Mouse (Mus musculus) forebrain, embryonic 15.5 days (tissue): ENCODE data around the gene Ifitm6. TPM values are rescaled to one million over a fixed set of nuclear protein-coding genes. Genes with fewer than 3 reads are reported as not detected.
"Not testable (repeated sequence)": the region's sequence is repeated elsewhere in the genome, so short reads cannot be mapped to it uniquely, and the experiment has no call there.

Source experiments
- ATAC-seq: fragments of 200-750 bp; cut with Nextera tagmentation; replicated peaks from 2 replicates; pipeline ENCODE4 v1.8.0; 2017; ENCODE audit warnings: mild to moderate bottlenecking, moderate TSS enrichment, moderate library complexity
- H3K27ac ChIP-seq: fragments of 300-500 bp; sonication (generic); replicated peaks from 2 replicates; pipeline ENCODE4 v1.5.1; 2015; ENCODE audit warnings: mild to moderate bottlenecking, inconsistent platforms
- H3K27me3 ChIP-seq: fragments of 300-500 bp; sonication (generic); 2 replicates; pipeline ENCODE4 v1.6.1; 2015; ENCODE audit warnings: inconsistent platforms
- H3K36me3 ChIP-seq: fragments of 300-500 bp; sonication (generic); 2 replicates; pipeline ENCODE4 v1.6.1; 2015; ENCODE audit warnings: mild to moderate bottlenecking, inconsistent platforms
- H3K4me1 ChIP-seq: fragments of 300-500 bp; sonication (generic); 2 replicates; pipeline ENCODE4 v1.6.1; 2015; ENCODE audit warnings: inconsistent platforms
- H3K4me2 ChIP-seq: fragments of 300-500 bp; sonication (generic); replicated peaks from 2 replicates; pipeline ENCODE4 v1.6.1; 2015; ENCODE audit warnings: mild to moderate bottlenecking, inconsistent platforms
- H3K4me3 ChIP-seq: fragments of 300-500 bp; sonication (generic); 2 replicates; pipeline ENCODE4 v1.5.1; 2015; ENCODE audit warnings: mild to moderate bottlenecking, inconsistent platforms
- H3K9ac ChIP-seq: fragments of 300-500 bp; sonication (generic); replicated peaks from 2 replicates; pipeline ENCODE4 v1.6.1; 2015; ENCODE audit warnings: mild to moderate bottlenecking, inconsistent platforms
- H3K9me3 ChIP-seq: fragments of 300-500 bp; sonication (generic); 2 replicates; pipeline ENCODE4 v1.6.1; 2016; ENCODE audit warnings: inconsistent platforms
- WGBS: fragments of 180-500 bp; shearing (Covaris S2); methylation state at CpG from one replicate; pipeline ENCODE4 v1.1.7; 2015; ENCODE audit warnings: mixed read lengths; 5-methylcytosine and 5-hydroxymethylcytosine counted together
- polyA plus RNA-seq: library from polyadenylated mRNA; unstranded; fragments of >200 nt; fragmentation: Nextera tagmentation; extraction: Ambion mirVana; gene quantifications from 2 replicates; pipeline ENCODE4 v1.2.1, GENCODE M21; 2015

Ifitm6 gene
- polyA plus RNA-seq, 1 experiment from 2014 or later, result not detected

- no peak for ATAC-seq
- Histone ChIP-seq H3K27me3 (no peaks in the 10 kb centered on the region), H3K36me3 (no peaks in the 10 kb centered on the region), H3K4me1 (no peaks in the 10 kb centered on the region), H3K4me2 (no peak overlapping the region), H3K27ac (no peak overlapping the region), H3K9me3 (no peaks in the 10 kb centered on the region), H3K4me3 (no peak overlapping the region), H3K9ac (no peak overlapping the region)
- WGBS, result 87% methylated on average over 11 of the region's 11 CpGs
Measured at GRCm38 (mm10) chr7:140998853-140999700, 18.6 kb downstream of the Ifitm6 start.

GRCm38 (mm10) chr7:140997817-140998216 is 19.9 kb downstream of the Ifitm6 start:
- Histone ChIP-seq H3K27me3 (no peaks in the 10 kb centered on the region), H3K4me3 (no peak overlapping the region), H3K9me3 (no peaks in the 10 kb centered on the region), H3K9ac (no peak overlapping the region), H3K4me2 (no peak overlapping the region), H3K36me3 (no peaks in the 10 kb centered on the region), H3K4me1 (no peaks in the 10 kb centered on the region), H3K27ac (no peak overlapping the region)
- 59% methylated on average over 1 of the region's 1 CpGs for WGBS
- no peak for ATAC-seq

- Histone ChIP-seq H3K36me3 (no peaks in the 10 kb centered on the region), H3K4me3 (no peak overlapping the region), H3K4me1 (no peaks in the 10 kb centered on the region), H3K9me3 (no peaks in the 10 kb centered on the region), H3K9ac (no peak overlapping the region), H3K27me3 (no peaks in the 10 kb centered on the region), H3K4me2 (no peak overlapping the region), H3K27ac (no peak overlapping the region)
- no peak for ATAC-seq
- WGBS, result 91% methylated on average over 14 of the region's 14 CpGs
Measured at GRCm38 (mm10) chr7:140991117-140991689, 26.5 kb downstream of the Ifitm6 start.

- no peaks in the 10 kb centered on the region for H3K4me1 ChIP-seq
- WGBS, result 72% methylated on average over 5 of the region's 5 CpGs
- H3K4me3 ChIP-seq, result no peak overlapping the region
- no peaks in the 10 kb centered on the region for H3K27me3 ChIP-seq
- no peak for ATAC-seq
- no peaks in the 10 kb centered on the region for H3K9me3 ChIP-seq
- H3K9ac ChIP-seq, result no peak overlapping the region
- no peak overlapping the region for H3K27ac ChIP-seq
- H3K4me2 ChIP-seq, result no peak overlapping the region
- H3K36me3 ChIP-seq, result no peaks in the 10 kb centered on the region
Measured at GRCm38 (mm10) chr7:140990622-140991021, 27.1 kb downstream of the Ifitm6 start.

GRCm38 (mm10) chr7:140990185-140990584 is 27.5 kb downstream of the Ifitm6 start:
- WGBS, result 77% methylated on average over 6 of the region's 6 CpGs

GRCm38 (mm10) chr7:140989022-140989421 is 28.7 kb downstream of the Ifitm6 start:
- Histone ChIP-seq H3K9ac (no peak overlapping the region), H3K36me3 (no peaks in the 10 kb centered on the region), H3K9me3 (no peaks in the 10 kb centered on the region), H3K4me1 (no peaks in the 10 kb centered on the region), H3K27me3 (no peaks in the 10 kb centered on the region), H3K4me3 (no peak overlapping the region), H3K4me2 (no peak overlapping the region), H3K27ac (no peak overlapping the region)
- 80% methylated on average over 4 of the region's 4 CpGs for WGBS
- ATAC-seq, result no peak

More at GRCm38 (mm10) chr7:140990185-140990584, 27.5 kb downstream of the Ifitm6 start:
- Histone ChIP-seq H3K4me3 (no peak overlapping the region), H3K27ac (no peak overlapping the region), H3K9ac (no peak overlapping the region), H3K4me2 (no peak overlapping the region), H3K9me3 (no peaks in the 10 kb centered on the region), H3K4me1 (no peaks in the 10 kb centered on the region), H3K27me3 (no peaks in the 10 kb centered on the region), H3K36me3 (no peaks in the 10 kb centered on the region)
- ATAC-seq, result no peak

GRCm38 (mm10) chr7:140987182-140988138 is 30.3 kb downstream of the Ifitm6 start:
- no peaks in the 10 kb centered on the region for H3K9me3 ChIP-seq
- no peak for ATAC-seq
- H3K4me2 ChIP-seq, result no peak overlapping the region
- H3K36me3 ChIP-seq, result no peaks in the 10 kb centered on the region
- H3K4me3 ChIP-seq, result no peak overlapping the region
- H3K9ac ChIP-seq, result no peak overlapping the region
- H3K4me1 ChIP-seq, result no peaks in the 10 kb centered on the region
- WGBS, result 86% methylated on average over 17 of the region's 17 CpGs
- H3K27me3 ChIP-seq, result no peaks in the 10 kb centered on the region
- no peak overlapping the region for H3K27ac ChIP-seq

GRCm38 (mm10) chr7:140982971-140983370 is 34.8 kb downstream of the Ifitm6 start:
- 94% methylated on average over 7 of the region's 7 CpGs for WGBS

GRCm38 (mm10) chr7:140981704-140982103 is 36.0 kb downstream of the Ifitm6 start:
- H3K27ac ChIP-seq, result no peak overlapping the region
- H3K27me3 ChIP-seq, result no peaks in the 10 kb centered on the region
- H3K4me3 ChIP-seq, result no peak overlapping the region
- H3K36me3 ChIP-seq, result no peaks in the 10 kb centered on the region
- no peak overlapping the region for H3K4me2 ChIP-seq
- no peaks in the 10 kb centered on the region for H3K4me1 ChIP-seq
- H3K9ac ChIP-seq, result no peak overlapping the region
- ATAC-seq, result no peak
- H3K9me3 ChIP-seq, result no peaks in the 10 kb centered on the region
- 92% methylated on average over 8 of the region's 8 CpGs for WGBS

More at GRCm38 (mm10) chr7:140982971-140983370, 34.8 kb downstream of the Ifitm6 start:
- Histone ChIP-seq H3K4me1 (no peaks in the 10 kb centered on the region), H3K27me3 (no peaks in the 10 kb centered on the region), H3K4me2 (no peak overlapping the region), H3K4me3 (no peak overlapping the region), H3K9ac (no peak overlapping the region), H3K27ac (no peak overlapping the region), H3K9me3 (no peaks in the 10 kb centered on the region), H3K36me3 (no peaks in the 10 kb centered on the region)
- no peak for ATAC-seq

GRCm38 (mm10) chr7:140976720-140977119 is 41.0 kb downstream of the Ifitm6 start:
- H3K36me3 ChIP-seq, H3K4me3 ChIP-seq, H3K4me2 ChIP-seq, H3K9me3 ChIP-seq, H3K4me1 ChIP-seq, H3K9ac ChIP-seq, H3K27ac ChIP-seq, ATAC-seq, H3K27me3 ChIP-seq: not testable (repeated sequence)
- 95% methylated on average over 9 of the region's 9 CpGs for WGBS

GRCm38 (mm10) chr7:140975465-140975864 is 42.3 kb downstream of the Ifitm6 start:
- Histone ChIP-seq H3K4me1 (no peaks in the 10 kb centered on the region), H3K36me3 (no peaks in the 10 kb centered on the region), H3K27me3 (no peaks in the 10 kb centered on the region), H3K9ac (no peak overlapping the region), H3K9me3 (no peaks in the 10 kb centered on the region), H3K27ac (no peak overlapping the region), H3K4me2 (no peak overlapping the region), H3K4me3 (no peak overlapping the region)
- ATAC-seq, result no peak
- 34% methylated on average over 3 of the region's 3 CpGs for WGBS

- no peak for ATAC-seq
- no peaks in the 10 kb centered on the region for H3K36me3 ChIP-seq
- H3K4me3 ChIP-seq, result no peak overlapping the region
- H3K27me3 ChIP-seq, result no peaks in the 10 kb centered on the region
- 13% methylated on average over 9 of the region's 9 CpGs for WGBS
- no peaks in the 10 kb centered on the region for H3K4me1 ChIP-seq
- H3K9me3 ChIP-seq, result no peaks in the 10 kb centered on the region
- H3K9ac ChIP-seq, result no peak overlapping the region
- no peak overlapping the region for H3K27ac ChIP-seq
- no peak overlapping the region for H3K4me2 ChIP-seq
Measured at GRCm38 (mm10) chr7:140974940-140975339, 42.8 kb downstream of the Ifitm6 start.
